Mouse (Mus musculus): ENCODE measurements around the gene Tcstv3.
"Not testable (repeated sequence)": the region's sequence is repeated elsewhere in the genome, so short reads cannot be mapped to it uniquely, and the experiment has no call there.

Gene Tcstv3

GRCm38 (mm10) chr13:120316578-120316977 is at the start of gene Tcstv3:
Gene Tcstv3, plus strand, starts transcription at chr13:120316878.
- DNase-seq (ENCODE audit: low spot score) = not testable (repeated sequence)

GRCm38 (mm10) chr13:120277837-120278236 is 38.8 kb upstream of the Tcstv3 start:
- not testable (repeated sequence) for DNase-seq (ENCODE audit: low spot score)

- DNase-seq (ENCODE audit: low spot score) = no peak
These were observed 37.9 kb upstream of the Tcstv3 start for GRCm38 (mm10) chr13:120278784-120279183.

GRCm38 (mm10) chr13:120299324-120299894 is 17.3 kb upstream of the Tcstv3 start:
- DNase-seq (ENCODE audit: low spot score) = no peak

- peak; percentile 51 for DNase-seq (ENCODE audit: low spot score)
These were observed 16.7 kb upstream of the Tcstv3 start, which contains the start of gene BC147527 for GRCm38 (mm10) chr13:120299991-120300442. Gene BC147527, plus strand, starts transcription at chr13:120300392.

GRCm38 (mm10) chr13:120300853-120301252 is 15.8 kb upstream of the Tcstv3 start:
- DNase-seq (ENCODE audit: low spot score) = no peak

GRCm38 (mm10) chr13:120310749-120311148 is 5.9 kb upstream of the Tcstv3 start:
- no peak for DNase-seq (ENCODE audit: low spot score)

- peak; percentile 19 for DNase-seq (ENCODE audit: low spot score)
These were observed 3.1 kb upstream of the Tcstv3 start for GRCm38 (mm10) chr13:120313584-120313983.

- no peak for DNase-seq (ENCODE audit: low spot score)
These were observed 3.5 kb downstream of the Tcstv3 start for GRCm38 (mm10) chr13:120320183-120320582.

GRCm38 (mm10) chr13:120320721-120321120 is 4.0 kb downstream of the Tcstv3 start:
- DNase-seq (ENCODE audit: low spot score) = no peak

All from T-cell, adult 2 months (primary cell).